Mouse (Mus musculus) adipose tissue, adult 10 weeks (tissue): Measurements from ENCODE around the gene Rpl37. TPM values are rescaled to one million over a fixed set of nuclear protein-coding genes. Genes with fewer than 3 reads are reported as not detected.

Experiments
- polyA plus RNA-seq: library from polyadenylated mRNA; stranded (reverse); fragments of 350-450 nt; fragmentation: Illumina TruSeq; extraction: RNeasy Lipid Tissue Mini Kit (QIAGEN cat#74804); gene quantifications from one replicate; pipeline ENCODE4 v1.2.3, GENCODE M21; 2014; ENCODE audit warnings: low read depth, low replicate concordance

Gene Rpl37
- polyA plus RNA-seq = 1,125 TPM

GRCm38 (mm10) chr15:5116270-5117030, at the start of gene Rpl37:
Gene Rpl37 (plus strand): TSS chr15:5116645.

GRCm38 (mm10) chr15:5107686-5108654, 8.5 kb upstream of the Rpl37 start, which contains the start of gene Card6:
Gene Card6 (minus strand): TSS chr15:5108539.

GRCm38 (mm10) chr15:5143361-5144020, 27.0 kb downstream of the Rpl37 start, which contains the start of gene Prkaa1:
Gene Prkaa1 (plus strand): TSS chr15:5143861.

Other genes starting within 250 kb of the Rpl37 start
- 10.4 TPM for gene Mroh2b, start 217.9 kb upstream of the Rpl37 start, polyA plus RNA-seq
- 142 TPM for gene C7, start 52.9 kb upstream of the Rpl37 start, polyA plus RNA-seq
- gene Card6, start 8.1 kb upstream of the Rpl37 start, polyA plus RNA-seq = 5.5 TPM
- 19.5 TPM for gene Prkaa1, start 27.2 kb downstream of the Rpl37 start, polyA plus RNA-seq
- gene Ttc33, start 68.9 kb downstream of the Rpl37 start, polyA plus RNA-seq = 34.5 TPM
- 5.5 TPM for gene Ptger4, start 127.5 kb downstream of the Rpl37 start, polyA plus RNA-seq